Mouse (Mus musculus): ENCODE data around the gene Casz1. TPM values are rescaled to one million over a fixed set of nuclear protein-coding genes. Genes with fewer than 3 reads are reported as not detected.

Gene Casz1
- polyA plus RNA-seq, 2 experiments: 5.5 to 7.4 TPM

- no peak for TF ChIP-seq POLR2A (IDR thresholded peaks at IDR 0.05; ENCODE audit: borderline replicate concordance, extremely low read depth, insufficient read depth, insufficient read length)
- Histone ChIP-seq H3K9ac (ENCODE audit: low read depth, low read length, severe bottlenecking) (no peak overlapping the region), H3K4me3 (replicated peaks; ENCODE audit: low read length) (no peak overlapping the region), H3K27me3 (ENCODE audit: control insufficient read depth, insufficient read depth, low read length) (peaks cover 35% of the 10 kb centered on the region), H3K36me3 (ENCODE audit: control insufficient read depth, insufficient read depth, low read length) (no peaks in the 10 kb centered on the region), H3K27ac (replicated peaks; ENCODE audit: low read depth, low read length) (no peak overlapping the region), H3K4me1 (ENCODE audit: control insufficient read depth, insufficient read depth, low read length) (peaks cover 18% of the 10 kb centered on the region), H3K9me3 (ENCODE audit: control insufficient read depth, low read length) (no peaks in the 10 kb centered on the region), H3K4me2 (replicated peaks; ENCODE audit: low read depth, low read length, severe bottlenecking) (no peak overlapping the region)
- no peak for ATAC-seq (ENCODE audit: low FRiP score, low read depth)
- WGBS: 60% methylated on average over 10 of the region's 10 CpGs
- DNase-seq (ENCODE audit: low spot score): no peak
Measured at GRCm38 (mm10) chr4:148775476-148776269, 28.6 kb upstream of the Casz1 start.

- DNase-seq (ENCODE audit: low spot score) (no peak), ATAC-seq (ENCODE audit: low FRiP score, low read depth) (no peak)
- TF ChIP-seq POLR2A (IDR thresholded peaks at IDR 0.05; ENCODE audit: borderline replicate concordance, extremely low read depth, insufficient read depth, insufficient read length): no peak
- no peak overlapping the region for H3K27ac ChIP-seq (replicated peaks; ENCODE audit: low read depth, low read length)
- 21% methylated on average over 8 of the region's 8 CpGs for WGBS
- peaks cover 11% of the 10 kb centered on the region; the same call in 1 of the 2 replicates for H3K27me3 ChIP-seq (ENCODE audit: control insufficient read depth, insufficient read depth, low read length)
- no peak overlapping the region for H3K4me3 ChIP-seq (replicated peaks; ENCODE audit: low read length)
- no peak overlapping the region for H3K9ac ChIP-seq (ENCODE audit: low read depth, low read length, severe bottlenecking)
- H3K4me2 ChIP-seq (replicated peaks; ENCODE audit: low read depth, low read length, severe bottlenecking): no peak overlapping the region
- no peaks in the 10 kb centered on the region for H3K36me3 ChIP-seq (ENCODE audit: control insufficient read depth, insufficient read depth, low read length)
- H3K4me1 ChIP-seq (ENCODE audit: control insufficient read depth, insufficient read depth, low read length): peaks cover 8% of the 10 kb centered on the region
- no peaks in the 10 kb centered on the region for H3K9me3 ChIP-seq (ENCODE audit: control insufficient read depth, low read length)
Measured at GRCm38 (mm10) chr4:148780097-148780621, 24.1 kb upstream of the Casz1 start.

GRCm38 (mm10) chr4:148781516-148781915, 22.7 kb upstream of the Casz1 start:
- no peaks in the 10 kb centered on the region for H3K9me3 ChIP-seq (ENCODE audit: control insufficient read depth, low read length)
- H3K27ac ChIP-seq (replicated peaks; ENCODE audit: low read depth, low read length): no peak overlapping the region
- DNase-seq (ENCODE audit: low spot score) (no peak), ATAC-seq (ENCODE audit: low FRiP score, low read depth) (no peak)
- H3K4me1 ChIP-seq (ENCODE audit: control insufficient read depth, insufficient read depth, low read length): peaks cover 4% of the 10 kb centered on the region; the same call in 1 of the 2 replicates
- no peak overlapping the region for H3K4me3 ChIP-seq (replicated peaks; ENCODE audit: low read length)
- no peak for TF ChIP-seq POLR2A (IDR thresholded peaks at IDR 0.05; ENCODE audit: borderline replicate concordance, extremely low read depth, insufficient read depth, insufficient read length)
- no peak overlapping the region for H3K9ac ChIP-seq (ENCODE audit: low read depth, low read length, severe bottlenecking)
- H3K36me3 ChIP-seq (ENCODE audit: control insufficient read depth, insufficient read depth, low read length): no peaks in the 10 kb centered on the region
- no peak overlapping the region for H3K4me2 ChIP-seq (replicated peaks; ENCODE audit: low read depth, low read length, severe bottlenecking)
- peaks cover 11% of the 10 kb centered on the region; the same call in 1 of the 2 replicates for H3K27me3 ChIP-seq (ENCODE audit: control insufficient read depth, insufficient read depth, low read length)
- WGBS: 67% methylated on average over 7 of the region's 7 CpGs

DNA sequence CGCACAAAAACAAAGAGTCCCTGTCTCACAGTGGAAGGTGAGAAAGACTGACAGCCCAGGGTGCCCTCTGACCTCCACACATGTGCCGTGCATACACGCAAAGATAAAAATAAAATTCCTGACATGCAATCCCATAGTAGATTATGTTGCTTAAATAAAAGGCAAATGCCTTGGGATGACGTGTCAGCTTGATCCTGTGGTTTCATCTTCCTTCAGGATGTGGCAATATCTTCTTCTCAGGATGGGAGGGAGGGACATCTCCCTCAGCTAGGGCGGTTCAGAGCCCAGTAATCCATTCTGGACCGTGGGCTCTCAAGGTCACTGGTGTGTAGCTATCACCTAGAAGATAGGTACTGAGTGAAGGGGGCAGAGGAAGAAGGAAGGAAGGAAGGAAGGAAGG, 21.3 kb upstream of the Casz1 start:
- Histone ChIP-seq H3K9ac (ENCODE audit: low read depth, low read length, severe bottlenecking) (no peak overlapping the region), H3K9me3 (ENCODE audit: control insufficient read depth, low read length) (no peaks in the 10 kb centered on the region), H3K27ac (replicated peaks; ENCODE audit: low read depth, low read length) (no peak overlapping the region), H3K4me3 (replicated peaks; ENCODE audit: low read length) (no peak overlapping the region), H3K27me3 (ENCODE audit: control insufficient read depth, insufficient read depth, low read length) (peaks cover 14% of the 10 kb centered on the region; the same call in 1 of the 2 replicates), H3K4me2 (replicated peaks; ENCODE audit: low read depth, low read length, severe bottlenecking) (no peak overlapping the region), H3K4me1 (ENCODE audit: control insufficient read depth, insufficient read depth, low read length) (peaks cover 4% of the 10 kb centered on the region; the same call in 1 of the 2 replicates), H3K36me3 (ENCODE audit: control insufficient read depth, insufficient read depth, low read length) (no peaks in the 10 kb centered on the region)
- 83% methylated on average over 6 of the region's 6 CpGs for WGBS
- no peak for DNase-seq (ENCODE audit: low spot score)
- TF ChIP-seq POLR2A (IDR thresholded peaks at IDR 0.05; ENCODE audit: borderline replicate concordance, extremely low read depth, insufficient read depth, insufficient read length): no peak
- ATAC-seq (ENCODE audit: low FRiP score, low read depth): no peak

GRCm38 (mm10) chr4:148783760-148784159, 20.5 kb upstream of the Casz1 start:
- Histone ChIP-seq H3K9ac (ENCODE audit: low read depth, low read length, severe bottlenecking) (no peak overlapping the region), H3K4me2 (replicated peaks; ENCODE audit: low read depth, low read length, severe bottlenecking) (no peak overlapping the region), H3K9me3 (ENCODE audit: control insufficient read depth, low read length) (no peaks in the 10 kb centered on the region), H3K4me1 (ENCODE audit: control insufficient read depth, insufficient read depth, low read length) (peaks cover 4% of the 10 kb centered on the region; the same call in 1 of the 2 replicates), H3K27me3 (ENCODE audit: control insufficient read depth, insufficient read depth, low read length) (0 out of 2 replicates have a peak, but pooled peaks cover 5% of the 10 kb centered on the region), H3K27ac (replicated peaks; ENCODE audit: low read depth, low read length) (no peak overlapping the region), H3K36me3 (ENCODE audit: control insufficient read depth, insufficient read depth, low read length) (no peaks in the 10 kb centered on the region), H3K4me3 (replicated peaks; ENCODE audit: low read length) (no peak overlapping the region)
- WGBS: 51% methylated on average over 6 of the region's 6 CpGs
- TF ChIP-seq POLR2A (IDR thresholded peaks at IDR 0.05; ENCODE audit: borderline replicate concordance, extremely low read depth, insufficient read depth, insufficient read length): no peak
- no peak for ATAC-seq (ENCODE audit: low FRiP score, low read depth)
- DNase-seq (ENCODE audit: low spot score): no peak

Data from limb, embryonic 14.5 days (tissue).